Mouse (Mus musculus): ENCODE results near the gene Agap1. TPM values are rescaled to one million over a fixed set of nuclear protein-coding genes. Genes with fewer than 3 reads are reported as not detected.

Agap1 gene
- polyA plus RNA-seq, 1 experiment from 2014 or later: 17.9 TPM

GRCm38 (mm10) chr1:89666154-89666553, 211.5 kb downstream of the Agap1 start:
- no peak for ATAC-seq (replicated peaks; ENCODE audit: low FRiP score, low TSS enrichment, low read depth)
- H3K36me3 ChIP-seq (ENCODE audit: control insufficient read depth, insufficient read depth, low read length): peaks cover 26% of the 10 kb centered on the region
- 94% methylated on average over 5 of the region's 5 CpGs for WGBS

DNA sequence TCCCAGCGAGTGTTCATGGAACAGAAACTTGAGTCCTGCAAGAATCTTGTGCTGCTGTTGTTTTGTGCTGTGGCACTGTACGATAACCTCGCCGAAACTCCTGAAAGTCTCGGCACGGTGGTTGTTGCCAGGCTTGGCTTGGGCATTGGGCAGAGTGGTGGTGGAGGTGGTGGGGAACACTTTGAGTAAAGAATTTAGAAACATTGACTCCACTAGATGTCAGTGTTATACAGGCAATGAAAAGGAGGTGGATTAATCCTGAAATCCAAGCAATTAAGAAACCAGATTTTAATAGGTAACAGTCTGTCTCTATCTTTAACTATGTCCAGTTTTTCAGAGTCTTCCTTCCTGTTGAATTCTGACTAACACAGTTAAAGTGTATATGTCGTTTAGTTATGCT, 212.8 kb downstream of the Agap1 start:
- no peaks in the 10 kb centered on the region for H3K9me3 ChIP-seq (ENCODE audit: control insufficient read depth, low read length)
- H3K36me3 ChIP-seq (ENCODE audit: control insufficient read depth, insufficient read depth, low read length): peaks cover 38% of the 10 kb centered on the region
- ATAC-seq (replicated peaks; ENCODE audit: low FRiP score, low TSS enrichment, low read depth) (no peak), DNase-seq (ENCODE audit: low spot score) (no peak)
- H3K27me3 ChIP-seq (replicated peaks; ENCODE audit: control insufficient read depth, insufficient read depth, low read length): no peaks in the 10 kb centered on the region
- no peak overlapping the region for H3K4me3 ChIP-seq (ENCODE audit: low read depth, low read length)
- no peak overlapping the region for H3K4me2 ChIP-seq (ENCODE audit: low read length)
- no peak overlapping the region for H3K27ac ChIP-seq (ENCODE audit: low read depth)
- H3K9ac ChIP-seq (ENCODE audit: low read length): no peak overlapping the region
- WGBS: 86% methylated on average over 7 of the region's 7 CpGs
- no peaks in the 10 kb centered on the region for H3K4me1 ChIP-seq (replicated peaks; ENCODE audit: control insufficient read depth, insufficient read depth, low read length)

More at GRCm38 (mm10) chr1:89666154-89666553, 211.5 kb downstream of the Agap1 start:
- Histone ChIP-seq H3K4me2 (ENCODE audit: low read length) (no peak overlapping the region), H3K4me3 (ENCODE audit: low read depth, low read length) (no peak overlapping the region), H3K27me3 (replicated peaks; ENCODE audit: control insufficient read depth, insufficient read depth, low read length) (no peaks in the 10 kb centered on the region), H3K4me1 (replicated peaks; ENCODE audit: control insufficient read depth, insufficient read depth, low read length) (no peaks in the 10 kb centered on the region), H3K27ac (ENCODE audit: low read depth) (no peak overlapping the region), H3K9me3 (ENCODE audit: control insufficient read depth, low read length) (no peaks in the 10 kb centered on the region), H3K9ac (ENCODE audit: low read length) (no peak overlapping the region)
- DNase-seq (ENCODE audit: low spot score): no peak

GRCm38 (mm10) chr1:89668635-89669034, 214.0 kb downstream of the Agap1 start:
- Histone ChIP-seq H3K4me2 (ENCODE audit: low read length) (no peak overlapping the region), H3K9me3 (ENCODE audit: control insufficient read depth, low read length) (peaks cover 4% of the 10 kb centered on the region; the same call in 1 of the 2 replicates), H3K4me1 (replicated peaks; ENCODE audit: control insufficient read depth, insufficient read depth, low read length) (no peaks in the 10 kb centered on the region), H3K36me3 (ENCODE audit: control insufficient read depth, insufficient read depth, low read length) (peaks cover 50% of the 10 kb centered on the region), H3K27ac (ENCODE audit: low read depth) (no peak overlapping the region), H3K4me3 (ENCODE audit: low read depth, low read length) (no peak overlapping the region), H3K27me3 (replicated peaks; ENCODE audit: control insufficient read depth, insufficient read depth, low read length) (no peaks in the 10 kb centered on the region), H3K9ac (ENCODE audit: low read length) (no peak overlapping the region)
- no peak for DNase-seq (ENCODE audit: low spot score)
- WGBS: 54% methylated on average over 9 of the region's 9 CpGs
- no peak for ATAC-seq (replicated peaks; ENCODE audit: low FRiP score, low TSS enrichment, low read depth)

DNA sequence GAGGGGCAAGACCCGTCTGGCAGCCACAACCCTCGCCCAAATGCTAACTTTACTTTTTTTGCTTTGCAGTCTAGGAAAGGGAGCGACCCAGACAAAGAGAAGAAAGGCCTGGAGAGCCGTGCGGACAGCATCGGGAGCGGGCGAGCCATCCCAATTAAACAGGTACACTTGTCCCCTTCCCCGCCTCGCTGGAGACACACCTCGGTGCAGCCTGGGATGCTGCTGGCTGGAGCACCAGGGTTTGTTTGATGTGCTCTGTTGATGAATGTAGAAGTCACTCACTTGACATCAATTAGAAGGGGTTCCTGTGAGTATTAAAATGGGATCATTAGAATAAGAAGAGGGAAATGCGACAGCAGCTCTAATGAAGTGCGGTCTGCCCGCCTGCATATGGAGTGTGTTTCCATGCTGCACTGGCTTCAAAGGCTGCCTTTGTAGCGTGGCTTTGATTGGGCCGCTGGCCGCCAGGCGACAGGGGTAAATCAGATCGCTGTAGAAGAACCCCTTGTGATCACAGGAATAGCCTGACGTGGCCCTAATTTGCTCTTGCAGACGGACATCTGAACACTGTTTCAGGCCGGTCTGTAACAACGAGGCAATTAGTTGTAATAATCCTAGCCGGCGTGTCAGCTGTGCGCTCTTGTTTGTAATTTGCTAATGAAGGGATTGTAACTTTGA, 216.6 kb downstream of the Agap1 start:
- Histone ChIP-seq H3K4me2 (ENCODE audit: low read length) (no peak overlapping the region), H3K36me3 (ENCODE audit: control insufficient read depth, insufficient read depth, low read length) (peaks cover 39% of the 10 kb centered on the region), H3K9me3 (ENCODE audit: control insufficient read depth, low read length) (peaks cover 6% of the 10 kb centered on the region; the same call in 1 of the 2 replicates), H3K27ac (ENCODE audit: low read depth) (no peak overlapping the region), H3K4me1 (replicated peaks; ENCODE audit: control insufficient read depth, insufficient read depth, low read length) (no peaks in the 10 kb centered on the region), H3K27me3 (replicated peaks; ENCODE audit: control insufficient read depth, insufficient read depth, low read length) (no peaks in the 10 kb centered on the region), H3K4me3 (ENCODE audit: low read depth, low read length) (no peak overlapping the region), H3K9ac (ENCODE audit: low read length) (no peak overlapping the region)
- ATAC-seq (replicated peaks; ENCODE audit: low FRiP score, low TSS enrichment, low read depth) (no peak), DNase-seq (ENCODE audit: low spot score) (no peak)
- 85% methylated on average over 26 of the region's 26 CpGs for WGBS

DNA sequence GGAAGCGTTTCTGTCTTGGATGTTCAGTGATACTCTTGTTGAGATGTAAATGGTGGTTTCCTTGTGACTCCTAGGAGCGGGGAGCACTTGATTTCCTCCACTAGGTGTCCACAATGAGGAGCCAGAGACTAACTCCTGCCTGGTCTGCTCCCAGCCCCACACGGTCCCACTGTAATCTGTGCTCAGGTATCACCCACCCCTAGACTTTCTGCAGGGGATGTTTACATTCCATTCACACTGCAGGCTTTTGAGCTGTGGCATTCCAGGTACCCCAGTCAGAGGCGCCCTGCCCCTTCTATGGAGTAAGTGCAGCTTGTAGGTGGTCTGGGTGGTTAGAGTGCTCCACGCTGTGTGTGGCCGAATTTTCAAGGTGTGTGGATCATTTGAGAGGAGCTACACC, 218.5 kb downstream of the Agap1 start:
- Histone ChIP-seq H3K27me3 (replicated peaks; ENCODE audit: control insufficient read depth, insufficient read depth, low read length) (no peaks in the 10 kb centered on the region), H3K36me3 (ENCODE audit: control insufficient read depth, insufficient read depth, low read length) (peaks cover 42% of the 10 kb centered on the region), H3K4me1 (replicated peaks; ENCODE audit: control insufficient read depth, insufficient read depth, low read length) (no peaks in the 10 kb centered on the region), H3K9ac (ENCODE audit: low read length) (no peak overlapping the region), H3K4me2 (ENCODE audit: low read length) (no peak overlapping the region), H3K4me3 (ENCODE audit: low read depth, low read length) (no peak overlapping the region), H3K9me3 (ENCODE audit: control insufficient read depth, low read length) (peaks cover 6% of the 10 kb centered on the region; the same call in 1 of the 2 replicates), H3K27ac (ENCODE audit: low read depth) (no peak overlapping the region)
- DNase-seq (ENCODE audit: low spot score) (no peak), ATAC-seq (replicated peaks; ENCODE audit: low FRiP score, low TSS enrichment, low read depth) (no peak)
- 79% methylated on average over 6 of the region's 6 CpGs for WGBS

DNA sequence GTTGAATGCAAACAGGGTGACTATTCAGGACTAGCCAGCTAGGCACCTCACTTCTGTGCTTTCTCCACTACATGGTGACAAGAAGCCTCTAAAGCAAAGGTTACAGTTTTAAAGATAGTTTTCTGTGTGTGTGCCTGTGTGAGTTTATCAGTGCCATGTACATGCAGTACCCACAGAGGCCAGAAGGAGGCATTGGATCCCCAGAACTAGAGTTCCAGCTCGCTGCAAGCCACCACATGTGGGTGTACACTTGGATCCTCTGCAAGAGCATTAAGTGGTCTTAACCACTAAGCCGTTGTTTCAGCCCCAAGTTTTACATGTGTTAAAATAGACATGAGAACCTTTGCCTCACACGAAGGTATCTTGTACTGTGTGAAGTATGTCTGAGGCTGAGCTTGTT, 219.1 kb downstream of the Agap1 start:
- no peaks in the 10 kb centered on the region for H3K27me3 ChIP-seq (replicated peaks; ENCODE audit: control insufficient read depth, insufficient read depth, low read length)
- H3K27ac ChIP-seq (ENCODE audit: low read depth): no peak overlapping the region
- no peak overlapping the region for H3K4me3 ChIP-seq (ENCODE audit: low read depth, low read length)
- 100% methylated on average over 3 of the region's 3 CpGs for WGBS
- H3K9me3 ChIP-seq (ENCODE audit: control insufficient read depth, low read length): peaks cover 6% of the 10 kb centered on the region; the same call in 1 of the 2 replicates
- H3K9ac ChIP-seq (ENCODE audit: low read length): no peak overlapping the region
- DNase-seq (ENCODE audit: low spot score): no peak
- H3K4me2 ChIP-seq (ENCODE audit: low read length): no peak overlapping the region
- no peaks in the 10 kb centered on the region for H3K4me1 ChIP-seq (replicated peaks; ENCODE audit: control insufficient read depth, insufficient read depth, low read length)
- peaks cover 42% of the 10 kb centered on the region for H3K36me3 ChIP-seq (ENCODE audit: control insufficient read depth, insufficient read depth, low read length)
- no peak for ATAC-seq (replicated peaks; ENCODE audit: low FRiP score, low TSS enrichment, low read depth)

DNA sequence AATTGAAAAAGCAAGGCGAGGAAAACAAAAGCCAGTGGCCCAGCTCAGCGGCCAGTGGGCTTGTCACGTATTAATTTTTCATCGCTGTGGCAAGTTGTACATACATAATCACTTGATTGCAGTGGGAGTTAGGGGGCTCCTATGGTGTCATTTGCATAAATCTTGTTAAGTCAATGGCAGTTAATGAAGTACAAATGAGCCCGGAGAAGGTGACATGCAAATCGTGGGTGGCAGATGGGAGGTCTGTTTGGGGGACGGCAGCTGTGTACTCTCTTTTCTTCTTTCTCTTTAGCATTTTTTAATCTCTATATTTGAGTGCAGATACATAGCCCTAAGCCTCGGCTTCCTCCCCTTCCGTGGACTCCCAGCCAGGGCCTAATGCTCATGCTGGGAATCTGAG, 220.1 kb downstream of the Agap1 start:
- Histone ChIP-seq H3K27me3 (replicated peaks; ENCODE audit: control insufficient read depth, insufficient read depth, low read length) (no peaks in the 10 kb centered on the region), H3K36me3 (ENCODE audit: control insufficient read depth, insufficient read depth, low read length) (peaks cover 42% of the 10 kb centered on the region), H3K9ac (ENCODE audit: low read length) (no peak overlapping the region), H3K4me2 (ENCODE audit: low read length) (no peak overlapping the region), H3K27ac (ENCODE audit: low read depth) (no peak overlapping the region), H3K4me3 (ENCODE audit: low read depth, low read length) (no peak overlapping the region), H3K4me1 (replicated peaks; ENCODE audit: control insufficient read depth, insufficient read depth, low read length) (no peaks in the 10 kb centered on the region), H3K9me3 (ENCODE audit: control insufficient read depth, low read length) (peaks cover 6% of the 10 kb centered on the region; the same call in 1 of the 2 replicates)
- no peak for ATAC-seq (replicated peaks; ENCODE audit: low FRiP score, low TSS enrichment, low read depth)
- 90% methylated on average over 9 of the region's 9 CpGs for WGBS
- DNase-seq (ENCODE audit: low spot score): no peak

DNA sequence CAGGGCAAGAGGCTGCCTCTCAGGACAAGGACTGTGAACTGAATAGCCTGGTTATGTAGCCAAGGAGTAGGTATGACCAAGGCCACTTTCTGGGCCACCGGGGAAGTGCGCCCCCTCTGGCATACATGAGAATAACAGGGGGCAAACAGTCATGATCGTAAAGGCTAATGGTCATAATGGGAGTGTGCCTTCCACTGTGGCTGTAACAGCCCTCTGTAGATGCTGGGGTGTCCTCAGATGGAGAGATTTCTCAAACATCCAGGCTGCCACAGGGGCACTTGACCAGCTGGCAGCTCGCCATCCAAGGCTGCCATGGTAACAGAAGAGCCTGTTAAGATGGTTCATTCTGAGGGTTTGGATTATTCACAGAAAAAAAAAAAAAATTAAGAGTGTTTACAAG, 221.8 kb downstream of the Agap1 start:
- Histone ChIP-seq H3K27ac (ENCODE audit: low read depth) (no peak overlapping the region), H3K4me2 (ENCODE audit: low read length) (no peak overlapping the region), H3K4me3 (ENCODE audit: low read depth, low read length) (no peak overlapping the region), H3K9me3 (ENCODE audit: control insufficient read depth, low read length) (peaks cover 6% of the 10 kb centered on the region; the same call in 1 of the 2 replicates), H3K4me1 (replicated peaks; ENCODE audit: control insufficient read depth, insufficient read depth, low read length) (no peaks in the 10 kb centered on the region), H3K27me3 (replicated peaks; ENCODE audit: control insufficient read depth, insufficient read depth, low read length) (no peaks in the 10 kb centered on the region), H3K36me3 (ENCODE audit: control insufficient read depth, insufficient read depth, low read length) (peaks cover 35% of the 10 kb centered on the region), H3K9ac (ENCODE audit: low read length) (no peak overlapping the region)
- no peak for ATAC-seq (replicated peaks; ENCODE audit: low FRiP score, low TSS enrichment, low read depth)
- 78% methylated on average over 4 of the region's 4 CpGs for WGBS
- no peak for DNase-seq (ENCODE audit: low spot score)

GRCm38 (mm10) chr1:89680673-89681072, 226.1 kb downstream of the Agap1 start:
- WGBS: 90% methylated on average over 7 of the region's 7 CpGs
- Histone ChIP-seq H3K4me1 (replicated peaks; ENCODE audit: control insufficient read depth, insufficient read depth, low read length) (no peaks in the 10 kb centered on the region), H3K9ac (ENCODE audit: low read length) (no peak overlapping the region), H3K27me3 (replicated peaks; ENCODE audit: control insufficient read depth, insufficient read depth, low read length) (no peaks in the 10 kb centered on the region), H3K27ac (ENCODE audit: low read depth) (no peak overlapping the region), H3K4me2 (ENCODE audit: low read length) (no peak overlapping the region), H3K9me3 (ENCODE audit: control insufficient read depth, low read length) (no peaks in the 10 kb centered on the region), H3K4me3 (ENCODE audit: low read depth, low read length) (no peak overlapping the region), H3K36me3 (ENCODE audit: control insufficient read depth, insufficient read depth, low read length) (peaks cover 11% of the 10 kb centered on the region; the same call in 1 of the 2 replicates)
- DNase-seq (ENCODE audit: low spot score) (no peak), ATAC-seq (replicated peaks; ENCODE audit: low FRiP score, low TSS enrichment, low read depth) (no peak)

Measured in intestine, embryonic 14.5 days (tissue).